Mouse (Mus musculus) v-Abl transformed pro-B cells (cell line): ENCODE results near the gene Muc13.

Experiments
- in situ Hi-C, 2 experiments: fragments of 400-800 bp; cut with MboI; formaldehyde crosslinking; loops; one replicate each; pipeline ENCODE4 v1.15.1; 2025; ENCODE audit not compliant: unreplicated experiment in 2 of 2

Muc13 gene

GRCm38 (mm10) chr16:33858766-33859165, 64.9 kb downstream of the Muc13 start:
- in situ Hi-C loops, result no loop called here

DNA sequence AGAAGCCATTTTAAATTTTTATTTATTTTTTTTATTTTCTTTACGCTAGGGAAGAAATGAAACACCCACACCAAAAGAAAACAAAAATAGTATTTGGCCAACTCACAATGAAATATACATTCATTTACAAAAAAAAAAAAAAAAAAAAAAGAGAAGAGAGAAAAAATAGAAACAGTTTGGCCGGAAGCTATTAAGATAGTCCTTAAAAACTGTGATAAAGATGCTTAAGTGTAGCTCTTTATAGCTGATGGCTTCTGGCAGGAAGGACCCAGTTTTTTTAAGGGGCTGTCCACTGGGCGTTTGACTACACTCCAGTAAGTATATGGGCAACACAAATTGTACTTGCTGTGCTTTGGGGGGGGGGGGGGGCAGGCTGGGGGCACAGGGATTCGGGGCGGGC, 65.5 kb downstream of the Muc13 start:
- in situ Hi-C loops, result no loop called here

DNA sequence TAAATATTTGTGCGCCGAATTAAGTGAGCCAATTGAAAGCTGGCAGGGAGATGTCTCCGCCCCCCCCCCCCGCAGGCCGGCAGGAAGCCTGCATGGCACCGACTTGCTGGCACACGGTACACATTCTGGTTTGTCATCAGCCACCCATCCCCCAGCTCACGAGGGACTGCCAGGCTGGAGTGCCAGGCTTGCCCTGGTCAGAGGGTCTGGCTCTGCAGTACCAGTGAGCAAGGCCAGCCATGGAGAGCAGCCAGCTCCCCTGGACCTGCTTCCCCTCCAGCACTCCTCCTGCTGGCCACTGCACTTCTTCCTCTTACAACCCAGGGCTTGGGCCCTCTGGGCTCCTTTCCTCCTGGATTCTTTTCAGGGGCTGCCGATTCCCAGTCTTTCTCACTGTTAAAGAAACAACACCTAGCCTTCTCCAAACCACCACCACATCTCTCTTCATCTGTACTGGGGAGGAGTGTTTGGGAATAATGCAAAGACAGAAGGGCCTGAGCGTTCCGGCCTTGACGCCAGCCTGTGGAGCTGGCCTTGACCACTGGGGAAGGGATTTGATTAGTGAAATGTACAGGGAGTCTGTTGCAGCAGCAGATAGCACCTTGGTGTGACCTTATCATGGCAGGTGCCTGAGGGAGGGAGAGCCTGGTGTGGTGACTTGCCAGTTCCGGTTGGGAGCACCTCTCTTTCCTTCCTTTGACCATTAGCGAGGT, 66.3 kb downstream of the Muc13 start:
- in situ Hi-C loops, result no loop called here

- in situ Hi-C loops, result no loop called here
Measured at GRCm38 (mm10) chr16:33862406-33862805, 68.6 kb downstream of the Muc13 start.

- in situ Hi-C loops, result no loop called here
Measured at GRCm38 (mm10) chr16:33863208-33863751, 69.4 kb downstream of the Muc13 start.
